Mouse (Mus musculus): Measurements from ENCODE around the gene Smurf2.

The Smurf2 gene

GRCm38 (mm10) chr11:106907253-106907652 lies 13.3 kb downstream of the Smurf2 start:
- no peak for DNase-seq (ENCODE audit: low read depth, low spot score)

GRCm38 (mm10) chr11:106905707-106906106 lies 14.8 kb downstream of the Smurf2 start:
- DNase-seq (ENCODE audit: low read depth, low spot score) = no peak

GRCm38 (mm10) chr11:106899804-106900203 lies 20.7 kb downstream of the Smurf2 start:
- DNase-seq (ENCODE audit: low read depth, low spot score) = no peak

- DNase-seq (ENCODE audit: low read depth, low spot score) = no peak
Observed at GRCm38 (mm10) chr11:106896561-106897168, 23.9 kb downstream of the Smurf2 start.

- no peak for DNase-seq (ENCODE audit: low read depth, low spot score)
Observed at GRCm38 (mm10) chr11:106883656-106884055, 36.9 kb downstream of the Smurf2 start.

GRCm38 (mm10) chr11:106872650-106873049 lies 47.9 kb downstream of the Smurf2 start:
- DNase-seq (ENCODE audit: low read depth, low spot score) = no peak

- peak; percentile 8 for DNase-seq (ENCODE audit: low read depth, low spot score)
Observed at GRCm38 (mm10) chr11:106851438-106851837, 69.1 kb downstream of the Smurf2 start.

- DNase-seq (ENCODE audit: low read depth, low spot score) = no peak
Observed at GRCm38 (mm10) chr11:106842002-106842401, 78.5 kb downstream of the Smurf2 start.

- DNase-seq (ENCODE audit: low read depth, low spot score) = no peak
Observed at GRCm38 (mm10) chr11:106828079-106828478, 92.4 kb downstream of the Smurf2 start.

- DNase-seq (ENCODE audit: low read depth, low spot score) = no peak
Observed at GRCm38 (mm10) chr11:106824403-106824802, 96.1 kb downstream of the Smurf2 start.

GRCm38 (mm10) chr11:106823741-106824140 lies 96.8 kb downstream of the Smurf2 start:
- DNase-seq (ENCODE audit: low read depth, low spot score) = no peak

GRCm38 (mm10) chr11:106822911-106823310 lies 97.6 kb downstream of the Smurf2 start:
- no peak for DNase-seq (ENCODE audit: low read depth, low spot score)

GRCm38 (mm10) chr11:106822491-106822890 lies 98.0 kb downstream of the Smurf2 start:
- no peak for DNase-seq (ENCODE audit: low read depth, low spot score)

- no peak for DNase-seq (ENCODE audit: low read depth, low spot score)
Observed at GRCm38 (mm10) chr11:106821397-106821796, 99.1 kb downstream of the Smurf2 start.

- DNase-seq (ENCODE audit: low read depth, low spot score) = no peak
Observed at GRCm38 (mm10) chr11:106820972-106821371, 99.5 kb downstream of the Smurf2 start.

- peak; percentile 36 for DNase-seq (ENCODE audit: low read depth, low spot score)
Observed at GRCm38 (mm10) chr11:106820252-106820651, 100.3 kb downstream of the Smurf2 start.

- DNase-seq (ENCODE audit: low read depth, low spot score) = no peak
Observed at GRCm38 (mm10) chr11:106819595-106819994, 100.9 kb downstream of the Smurf2 start.

GRCm38 (mm10) chr11:106818341-106818740 lies 102.2 kb downstream of the Smurf2 start:
- peak; percentile 34 for DNase-seq (ENCODE audit: low read depth, low spot score)

- DNase-seq (ENCODE audit: low read depth, low spot score) = no peak
Observed at GRCm38 (mm10) chr11:106817808-106818207, 102.7 kb downstream of the Smurf2 start.

- no peak for DNase-seq (ENCODE audit: low read depth, low spot score)
Observed at GRCm38 (mm10) chr11:106817156-106817555, 103.4 kb downstream of the Smurf2 start.

- no peak for DNase-seq (ENCODE audit: low read depth, low spot score)
Observed at GRCm38 (mm10) chr11:106816316-106816715, 104.2 kb downstream of the Smurf2 start.

GRCm38 (mm10) chr11:106815761-106816160 lies 104.8 kb downstream of the Smurf2 start:
- no peak for DNase-seq (ENCODE audit: low read depth, low spot score)

- no peak for DNase-seq (ENCODE audit: low read depth, low spot score)
Observed at GRCm38 (mm10) chr11:106815331-106815730, 105.2 kb downstream of the Smurf2 start.
